Mouse (Mus musculus) kidney, postnatal 0 days (tissue): ENCODE data around the gene Olfr904. TPM values are rescaled to one million over a fixed set of nuclear protein-coding genes. Genes with fewer than 3 reads are reported as not detected.
A peak's percentile ranks its signal among the peaks of the same experiment; 100 is the strongest.
"Not testable (repeated sequence)": the region's sequence is repeated elsewhere in the genome, so short reads cannot be mapped to it uniquely, and the experiment has no call there.

Experiments
- ATAC-seq: fragments of 200-750 bp; cut with Nextera tagmentation; replicated peaks from 2 replicates; pipeline ENCODE4 v1.8.0; 2017; ENCODE audit warnings: low read depth, moderate number of reproducible peaks, moderate TSS enrichment, moderate library complexity; ENCODE audit not compliant: low FRiP score
- DNase-seq: peaks from one replicate; pipeline ENCODE4 v3.0.0-alpha.2; 2016; ENCODE audit warnings: low spot score
- H3K27ac ChIP-seq: fragments of 300-500 bp; sonication (generic); 2 replicates; pipeline ENCODE4 v1.5.1; 2014; ENCODE audit warnings: mild to moderate bottlenecking
- H3K27me3 ChIP-seq: fragments of 300-500 bp; sonication (generic); 2 replicates; pipeline ENCODE4 v1.6.1; 2014; ENCODE audit warnings: low read length, mixed read lengths; ENCODE audit not compliant: insufficient read depth
- H3K36me3 ChIP-seq: fragments of 300-500 bp; sonication (generic); 2 replicates; pipeline ENCODE4 v1.6.1; 2014; ENCODE audit warnings: low read length, mixed read lengths; ENCODE audit not compliant: insufficient read depth
- H3K4me1 ChIP-seq: fragments of 300-500 bp; sonication (generic); replicated peaks from 2 replicates; pipeline ENCODE4 v1.6.1; 2014; ENCODE audit warnings: antibody characterized with exemption, low read length, mixed read lengths; ENCODE audit not compliant: insufficient read depth
- H3K4me2 ChIP-seq: fragments of 300-500 bp; sonication (generic); 2 replicates; pipeline ENCODE4 v1.6.1; 2014; ENCODE audit warnings: mild to moderate bottlenecking, low read length, moderate library complexity, mixed read lengths
- H3K4me3 ChIP-seq: fragments of 300-500 bp; sonication (generic); replicated peaks from 2 replicates; pipeline ENCODE4 v1.5.1; 2014; ENCODE audit warnings: low read depth, low read length
- H3K9ac ChIP-seq: fragments of 300-500 bp; sonication (generic); 2 replicates; pipeline ENCODE4 v1.6.1; 2014; ENCODE audit warnings: low read depth, low read length
- H3K9me3 ChIP-seq: fragments of 300-500 bp; sonication (generic); replicated peaks from 2 replicates; pipeline ENCODE4 v1.6.1; 2016; ENCODE audit warnings: low read length, inconsistent platforms, mixed read lengths
- CTCF ChIP-seq: IDR thresholded peaks from 2 replicates; pipeline ENCODE4 v1.5.1; 2016; ENCODE audit warnings: antibody characterized with exemption, low read depth, mild to moderate bottlenecking, moderate library complexity
- WGBS: fragments of 180-500 bp; shearing (Covaris S2); extraction: QIAGEN DNeasy Blood & Tissue Kit; methylation state at CpG from one replicate; pipeline ENCODE4 v1.1.7; 2014; 5-methylcytosine and 5-hydroxymethylcytosine counted together
- polyA plus RNA-seq: library from polyadenylated mRNA; unstranded; fragments of >200 nt; fragmentation: Nextera tagmentation; extraction: Ambion mirVana; gene quantifications from 2 replicates; pipeline ENCODE4 v1.2.1, GENCODE M21; 2015

Gene Olfr904
- polyA plus RNA-seq = not detected in 2 replicates

DNA sequence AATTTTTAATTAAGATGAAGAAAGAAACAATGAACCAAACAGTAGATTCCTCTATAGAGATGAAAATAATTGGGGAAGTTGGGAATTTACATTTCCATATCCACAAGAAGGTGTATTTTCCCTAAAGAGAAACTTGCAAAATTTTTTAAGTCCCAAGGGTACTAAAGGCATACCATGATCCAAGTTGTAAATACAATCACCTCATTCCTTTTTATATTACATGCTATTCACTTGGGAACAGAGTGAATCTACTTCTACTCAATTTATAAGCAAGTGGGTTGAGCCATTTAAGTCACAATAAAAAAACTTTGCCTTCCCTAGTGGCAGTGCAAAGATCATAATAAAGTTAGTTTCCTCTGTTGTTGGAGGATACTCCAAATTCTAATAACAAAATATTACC lies at the start of gene Olfr904:
Gene Olfr904 (plus strand): TSS at position 301 of the 400 bp plus-strand sequence.
- no peak within 1 kb of the TSS for H3K9ac ChIP-seq
- H3K4me2 ChIP-seq = no peak within 1 kb of the TSS
- H3K4me3 ChIP-seq = no peak within 1 kb of the TSS
- H3K4me1 ChIP-seq = no peaks in the 10 kb centered on the region
- no peak for TF ChIP-seq CTCF
- no peaks in the 10 kb centered on the region for H3K9me3 ChIP-seq
- no peaks in the 10 kb centered on the region for H3K36me3 ChIP-seq
- no peak within 1 kb of the TSS for H3K27ac ChIP-seq
- no peak for DNase-seq
- no peak for ATAC-seq
- no peaks in the 10 kb centered on the region for H3K27me3 ChIP-seq

DNA sequence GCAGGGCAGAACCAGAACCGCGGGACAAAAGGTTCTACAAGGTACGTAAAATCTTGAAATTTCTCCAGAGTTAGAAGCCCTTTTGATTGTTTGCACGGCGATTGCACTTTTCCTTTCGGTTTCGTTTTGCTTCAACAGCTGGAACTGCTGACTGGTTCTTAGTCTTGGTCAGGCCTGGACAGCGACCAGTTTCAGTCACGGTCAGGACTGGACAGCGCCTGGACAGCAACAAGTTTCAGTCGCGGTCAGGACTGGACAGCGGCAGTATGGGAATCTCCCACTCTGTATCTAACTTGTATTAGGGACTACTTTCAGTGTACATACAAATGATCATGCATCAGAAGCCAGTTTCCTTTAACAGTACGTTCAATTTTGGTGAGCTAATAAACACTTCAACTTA lies 49.4 kb upstream of the Olfr904 start:
- H3K9ac ChIP-seq, H3K27me3 ChIP-seq, H3K4me1 ChIP-seq, H3K36me3 ChIP-seq, ATAC-seq, H3K4me3 ChIP-seq, H3K4me2 ChIP-seq, H3K9me3 ChIP-seq, H3K27ac ChIP-seq: not testable (repeated sequence)
- DNase-seq = peak; percentile 54
- WGBS = 85% methylated on average over 14 of the region's 14 CpGs

DNA sequence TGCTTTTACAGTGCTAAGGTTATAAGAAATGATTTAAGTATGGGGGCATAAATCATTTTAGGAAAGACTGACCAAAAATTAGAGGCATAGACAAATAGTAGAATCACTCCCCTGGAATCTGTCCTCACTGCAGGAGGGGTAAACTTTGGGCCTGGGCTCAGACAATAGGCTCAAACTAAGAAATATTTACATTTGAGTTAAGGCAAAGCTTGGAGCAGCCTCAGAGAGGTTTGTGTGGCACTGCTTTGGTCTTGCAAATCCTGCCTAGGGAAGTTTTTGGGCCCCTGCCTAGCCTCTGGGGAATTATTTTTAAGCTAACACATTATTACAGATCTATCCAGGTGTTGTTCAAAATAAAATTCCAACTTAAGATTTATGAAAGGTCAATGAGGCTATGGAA lies 39.1 kb upstream of the Olfr904 start:
- H3K27me3 ChIP-seq = no peaks in the 10 kb centered on the region
- no peak overlapping the region for H3K9ac ChIP-seq
- H3K9me3 ChIP-seq = no peaks in the 10 kb centered on the region
- H3K36me3 ChIP-seq = no peaks in the 10 kb centered on the region
- no peak overlapping the region for H3K4me2 ChIP-seq
- no peaks in the 10 kb centered on the region for H3K4me1 ChIP-seq
- no peak overlapping the region for H3K4me3 ChIP-seq
- ATAC-seq (no peak), DNase-seq (no peak)
- TF ChIP-seq CTCF = no peak
- no peak overlapping the region for H3K27ac ChIP-seq

DNA sequence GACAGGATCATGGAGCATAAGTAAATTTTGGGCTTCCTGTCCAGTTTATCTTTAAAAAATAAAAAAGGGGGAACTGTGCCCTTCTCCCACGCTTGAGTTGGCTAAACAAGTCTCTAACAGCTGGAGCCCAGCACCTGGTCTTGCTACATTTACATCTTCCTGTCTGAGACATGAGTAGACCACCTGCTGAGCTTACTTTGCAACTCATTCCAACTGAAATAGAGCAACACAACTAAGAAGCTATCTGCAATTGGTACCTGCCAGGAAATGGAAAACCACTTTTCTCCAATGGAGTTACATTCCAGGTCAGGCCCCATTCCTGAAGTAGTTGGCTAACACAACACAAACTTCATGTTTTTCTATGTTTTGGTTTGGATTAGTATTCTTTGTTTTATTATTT lies 35.9 kb upstream of the Olfr904 start:
- Histone ChIP-seq H3K9ac (no peak overlapping the region), H3K4me2 (no peak overlapping the region), H3K9me3 (no peaks in the 10 kb centered on the region), H3K4me3 (no peak overlapping the region), H3K4me1 (no peaks in the 10 kb centered on the region), H3K27me3 (no peaks in the 10 kb centered on the region), H3K27ac (no peak overlapping the region), H3K36me3 (no peaks in the 10 kb centered on the region)
- DNase-seq (no peak), ATAC-seq (no peak)
- TF ChIP-seq CTCF = no peak
- 29% methylated on average over 1 of the region's 1 CpGs for WGBS

DNA sequence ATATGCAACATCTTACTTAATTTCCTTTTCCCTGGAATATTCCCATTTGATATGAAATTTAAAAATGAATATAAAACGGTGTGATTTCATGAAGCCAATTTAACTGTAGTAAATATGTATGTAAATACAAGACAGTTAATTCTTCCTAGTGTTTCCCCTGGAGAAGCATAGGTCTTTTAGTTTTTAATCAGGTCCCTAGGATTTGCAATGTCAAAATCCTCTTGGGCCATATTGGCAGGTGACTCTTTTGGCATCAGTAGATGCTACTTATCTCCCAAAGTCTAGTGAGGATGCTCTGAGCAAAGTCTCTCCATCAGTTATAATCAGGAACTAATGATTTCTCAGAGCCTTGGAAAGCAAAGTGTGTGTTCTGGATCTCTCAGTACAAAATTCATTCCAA lies 33.8 kb upstream of the Olfr904 start, which contains the start of gene Olfr901:
Gene Olfr901 (plus strand): TSS at position 301 of the 400 bp plus-strand sequence.
- WGBS = 84% methylated on average over 1 of the region's 1 CpGs
- DNase-seq (no peak), ATAC-seq (no peak)
- no peaks in the 10 kb centered on the region for H3K4me1 ChIP-seq
- H3K27ac ChIP-seq = no peak within 1 kb of the TSS
- H3K4me3 ChIP-seq = no peak within 1 kb of the TSS
- no peak within 1 kb of the TSS for H3K4me2 ChIP-seq
- H3K27me3 ChIP-seq = no peaks in the 10 kb centered on the region
- H3K9me3 ChIP-seq = no peaks in the 10 kb centered on the region
- no peak for TF ChIP-seq CTCF
- no peak within 1 kb of the TSS for H3K9ac ChIP-seq
- H3K36me3 ChIP-seq = no peaks in the 10 kb centered on the region

DNA sequence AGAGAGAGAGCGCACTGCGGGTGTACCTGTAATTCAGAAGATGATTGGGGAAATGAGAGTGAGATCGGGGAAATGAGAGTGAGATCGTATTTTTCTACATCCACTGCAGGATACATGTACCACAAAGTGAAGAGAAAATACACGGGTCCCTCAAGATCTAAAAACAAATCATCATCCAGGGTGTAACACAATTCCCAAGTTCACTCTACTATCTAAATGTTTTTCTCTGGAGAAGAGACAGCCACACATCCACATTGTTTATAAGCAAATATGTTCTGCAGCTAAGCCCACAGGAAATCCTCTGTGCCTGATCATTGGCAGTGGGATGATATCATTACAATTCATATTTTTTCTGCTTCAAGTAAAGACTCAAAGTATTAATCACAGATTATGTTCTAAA lies 15.6 kb upstream of the Olfr904 start, which contains the start of gene Olfr902:
Gene Olfr902 (plus strand): TSS at position 301 of the 400 bp plus-strand sequence.
- H3K27ac ChIP-seq = no peak within 1 kb of the TSS
- WGBS = 79% methylated on average over 5 of the region's 5 CpGs
- no peaks in the 10 kb centered on the region for H3K27me3 ChIP-seq
- DNase-seq = no peak
- ATAC-seq = no peak
- H3K36me3 ChIP-seq = no peaks in the 10 kb centered on the region
- no peaks in the 10 kb centered on the region for H3K4me1 ChIP-seq
- H3K9me3 ChIP-seq = no peaks in the 10 kb centered on the region
- no peak within 1 kb of the TSS for H3K4me3 ChIP-seq
- no peak within 1 kb of the TSS for H3K9ac ChIP-seq
- H3K4me2 ChIP-seq = no peak within 1 kb of the TSS
- TF ChIP-seq CTCF = no peak

DNA sequence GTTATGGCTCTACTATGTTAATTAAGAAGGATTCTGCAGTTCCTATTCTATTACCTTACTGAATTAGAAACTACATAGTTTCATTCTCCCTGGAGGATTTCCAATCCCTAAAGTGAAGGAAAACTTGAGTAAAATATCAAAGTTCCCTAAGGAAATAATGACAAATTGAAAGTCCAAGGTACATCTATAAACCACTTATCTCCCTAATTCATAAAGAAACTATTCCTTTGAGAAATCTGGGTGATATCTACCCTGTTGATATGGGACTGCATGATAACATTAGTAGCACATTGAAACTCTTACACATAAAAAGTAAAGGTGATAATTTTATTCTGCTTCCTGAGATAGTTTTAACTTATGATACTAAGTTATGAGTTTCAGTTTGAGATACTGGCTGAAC lies 7.9 kb downstream of the Olfr904 start, which contains the start of gene Olfr905:
Gene Olfr905 (plus strand): TSS at position 301 of the 400 bp plus-strand sequence.
- ATAC-seq (no peak), DNase-seq (no peak)
- Histone ChIP-seq H3K9ac (no peak within 1 kb of the TSS), H3K27ac (no peak within 1 kb of the TSS), H3K27me3 (no peaks in the 10 kb centered on the region), H3K4me3 (no peak within 1 kb of the TSS), H3K4me1 (no peaks in the 10 kb centered on the region), H3K4me2 (no peak within 1 kb of the TSS), H3K36me3 (no peaks in the 10 kb centered on the region), H3K9me3 (no peaks in the 10 kb centered on the region)
- TF ChIP-seq CTCF = no peak
